Mouse (Mus musculus) NIH3T3 (cell line): ENCODE data around the gene Abhd12b.
"Not testable (repeated sequence)": the region's sequence is repeated elsewhere in the genome, so short reads cannot be mapped to it uniquely, and the experiment has no call there.

Experiments
- DNase-seq: peaks from one replicate; pipeline ENCODE4 v3.0.0-alpha.2; 2012; ENCODE audit warnings: low read depth

Abhd12b gene

DNA sequence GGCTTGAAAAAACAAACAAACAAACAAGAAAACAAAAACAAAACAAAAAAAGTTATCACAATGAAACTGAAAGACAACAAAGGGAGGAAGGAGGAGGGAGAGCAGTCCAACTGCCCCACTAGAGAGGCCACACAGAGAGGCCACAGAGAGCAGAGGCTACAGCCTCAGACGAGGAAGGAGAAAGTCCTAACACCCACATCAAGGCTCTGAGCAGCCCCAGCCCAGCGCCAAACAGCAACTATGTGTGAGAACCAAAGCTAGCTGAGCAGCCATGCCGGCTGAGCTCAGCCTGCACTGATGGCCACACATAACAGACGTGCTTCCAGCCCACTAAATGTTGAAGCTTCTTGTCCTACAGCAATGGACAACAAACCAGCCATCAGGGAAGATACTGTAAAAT, 14.1 kb upstream of the Abhd12b start:
- no peak for DNase-seq

DNA sequence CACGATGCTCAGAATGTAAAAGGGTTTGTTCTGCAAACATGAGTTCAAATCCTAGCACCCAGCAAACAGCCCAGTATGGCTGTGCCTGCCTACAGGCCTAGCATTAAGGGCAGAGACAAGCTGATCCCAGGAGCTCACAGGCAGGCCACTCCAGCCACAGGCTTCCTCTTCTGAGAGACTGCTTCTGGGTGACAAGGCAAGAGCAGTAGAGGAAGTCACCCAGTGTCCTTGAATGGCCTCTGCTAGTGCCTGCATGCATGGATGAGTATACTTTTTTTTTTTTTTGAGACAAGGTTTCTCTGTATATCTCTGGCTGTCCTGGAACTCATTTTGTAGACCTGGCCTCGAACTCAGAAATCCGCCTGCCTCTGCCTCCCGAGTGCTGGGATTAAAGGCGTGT, 13.4 kb upstream of the Abhd12b start:
- DNase-seq = no peak

GRCm38 (mm10) chr12:70140993-70141576, 12.9 kb upstream of the Abhd12b start:
- DNase-seq = no peak

GRCm38 (mm10) chr12:70144106-70144587, 9.8 kb upstream of the Abhd12b start:
- not testable (repeated sequence) for DNase-seq

DNA sequence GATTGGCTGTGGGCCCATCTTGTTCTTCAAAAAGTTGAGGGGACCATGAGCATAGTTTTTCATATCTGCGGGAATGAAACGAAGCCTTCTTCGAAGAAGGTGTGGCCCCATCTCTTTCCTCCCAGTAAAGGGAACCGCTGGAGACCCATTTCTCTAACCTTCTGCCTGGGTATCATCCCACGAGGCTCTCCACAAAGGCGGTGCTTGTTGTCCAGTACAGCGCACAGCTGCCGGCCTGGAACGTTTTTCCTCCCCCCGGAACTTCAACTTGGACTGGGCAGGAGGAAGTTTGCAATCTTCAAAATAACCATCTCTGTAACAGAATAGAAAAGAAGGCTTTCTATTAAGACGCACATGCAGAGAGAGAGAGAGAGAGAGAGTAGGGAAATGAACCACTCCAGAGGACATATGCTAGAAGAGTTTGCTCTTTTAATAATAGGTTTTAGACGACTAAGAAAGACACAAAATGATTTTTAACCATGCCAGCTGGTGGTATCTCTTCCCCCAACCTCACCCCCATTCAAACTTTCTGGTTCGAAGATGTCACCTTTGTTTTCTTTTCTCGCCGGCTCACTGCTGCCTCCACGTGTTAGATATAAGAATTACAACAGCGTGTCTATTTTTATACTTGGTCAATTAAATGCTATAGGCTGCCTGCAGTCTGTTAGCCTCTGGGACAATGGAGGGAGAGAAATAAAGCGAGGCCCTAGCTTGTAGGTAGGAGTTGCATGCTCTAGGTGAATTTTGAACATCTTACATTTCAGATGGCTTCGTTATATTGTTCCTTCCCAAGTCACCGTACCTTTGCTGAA, 9.1 kb upstream of the Abhd12b start:
- DNase-seq = peak; percentile 85

GRCm38 (mm10) chr12:70145586-70145985, 8.4 kb upstream of the Abhd12b start:
- DNase-seq = no peak

DNA sequence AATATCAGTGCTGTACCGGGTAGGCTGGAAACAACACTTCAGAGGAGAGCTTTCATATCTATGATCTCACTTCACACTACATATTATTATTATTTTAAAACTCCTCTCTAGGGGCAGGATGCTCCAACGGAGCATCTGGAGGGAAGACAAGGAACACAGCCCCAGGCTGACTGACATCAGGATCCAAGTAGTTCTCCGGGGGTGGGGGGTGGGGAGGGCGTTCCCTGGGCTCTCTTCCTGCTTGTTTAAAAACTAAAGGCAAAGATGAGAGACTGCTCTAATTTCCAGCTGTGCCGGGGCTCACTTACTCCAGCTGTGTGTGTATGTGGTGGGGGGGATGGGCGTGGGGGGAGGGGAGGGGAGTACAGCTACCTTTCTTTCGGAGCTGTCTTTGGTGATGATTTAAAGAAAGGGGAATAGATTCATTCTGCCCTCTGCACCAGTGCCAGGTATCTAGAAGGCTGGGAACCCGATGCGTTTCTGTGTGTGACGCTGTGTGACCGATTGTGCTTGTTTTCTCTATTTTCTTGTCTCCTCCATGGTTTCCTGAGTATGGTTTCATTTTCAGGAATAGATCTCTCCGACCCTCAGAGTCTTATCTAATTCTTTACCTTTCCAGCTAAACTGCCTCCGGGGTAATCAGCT, 5.8 kb upstream of the Abhd12b start:
- DNase-seq = peak; percentile 41

DNA sequence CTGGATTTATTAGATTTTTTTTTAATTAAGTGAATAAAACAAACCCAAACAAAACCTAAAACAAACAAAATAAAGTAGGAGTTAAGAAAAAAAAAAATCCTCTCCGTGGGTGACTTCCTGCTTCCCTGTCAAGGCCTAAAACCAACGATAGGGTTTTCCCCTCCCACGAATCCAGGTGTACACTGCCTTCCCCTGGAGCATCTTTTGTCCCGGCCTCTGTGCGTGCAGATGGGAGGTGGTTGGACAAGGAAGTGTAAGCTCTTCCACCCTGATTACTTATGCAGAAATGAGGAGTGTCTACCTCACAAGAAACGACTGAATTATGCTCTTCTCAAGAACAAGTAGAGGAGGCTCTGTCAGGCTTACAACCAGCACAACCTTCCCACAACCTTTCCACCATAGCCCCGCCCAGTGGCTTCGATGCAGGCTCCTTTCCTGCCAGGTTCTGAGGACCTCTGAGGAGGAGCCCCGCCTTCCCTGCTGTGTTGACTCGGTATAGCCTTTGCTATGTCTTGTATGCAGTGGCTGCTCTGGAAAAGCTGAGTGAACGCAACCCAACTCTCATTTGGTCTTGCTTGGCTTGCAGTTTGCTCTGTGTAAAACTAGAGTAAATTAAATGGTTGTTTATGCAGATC, 5.2 kb upstream of the Abhd12b start:
- peak; percentile 13 for DNase-seq

GRCm38 (mm10) chr12:70156222-70156621, 2.3 kb downstream of the Abhd12b start:
- DNase-seq = peak; percentile 13

DNA sequence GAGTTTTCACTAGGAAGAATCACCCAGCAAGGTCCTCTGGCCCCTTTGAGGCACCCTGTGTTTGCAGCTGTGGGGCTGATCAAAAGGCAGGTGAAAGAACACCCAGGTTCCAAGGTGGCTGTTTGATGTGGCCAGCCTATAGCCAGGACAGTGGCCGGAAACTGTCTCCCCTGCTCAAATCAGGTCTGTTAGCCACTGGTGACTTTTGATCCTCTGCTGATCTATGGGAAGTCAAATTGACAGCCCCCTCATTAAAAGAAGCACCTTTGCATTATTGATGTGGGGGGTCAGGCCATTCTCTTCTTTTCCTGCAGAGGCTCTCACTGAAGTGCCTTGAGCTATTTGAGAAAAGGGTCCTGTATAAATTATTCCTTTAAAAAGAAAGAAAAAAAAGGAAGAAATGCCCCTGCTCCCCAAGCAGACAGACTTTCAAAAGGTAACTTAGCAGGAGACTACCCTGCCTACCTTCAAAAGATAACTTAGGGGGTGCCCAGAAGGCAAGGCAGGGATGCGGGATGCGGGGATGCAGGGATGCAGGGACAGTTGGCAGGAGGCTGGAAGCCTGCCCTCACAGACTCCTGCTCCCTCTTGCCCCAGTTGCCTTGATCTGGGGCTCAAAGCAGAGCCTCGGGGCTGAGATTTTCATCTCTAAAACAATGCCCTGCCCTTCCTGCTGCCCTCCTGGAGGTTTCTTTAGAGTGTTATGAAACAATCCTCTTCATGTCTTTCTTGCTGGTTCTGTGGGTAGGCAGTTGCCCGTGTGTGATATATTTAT, 3.5 kb downstream of the Abhd12b start:
- DNase-seq = no peak

- DNase-seq = peak; percentile 9
Observed at GRCm38 (mm10) chr12:70161057-70161456, 7.1 kb downstream of the Abhd12b start.

- DNase-seq = no peak
Observed at GRCm38 (mm10) chr12:70164741-70165140, 10.8 kb downstream of the Abhd12b start.

DNA sequence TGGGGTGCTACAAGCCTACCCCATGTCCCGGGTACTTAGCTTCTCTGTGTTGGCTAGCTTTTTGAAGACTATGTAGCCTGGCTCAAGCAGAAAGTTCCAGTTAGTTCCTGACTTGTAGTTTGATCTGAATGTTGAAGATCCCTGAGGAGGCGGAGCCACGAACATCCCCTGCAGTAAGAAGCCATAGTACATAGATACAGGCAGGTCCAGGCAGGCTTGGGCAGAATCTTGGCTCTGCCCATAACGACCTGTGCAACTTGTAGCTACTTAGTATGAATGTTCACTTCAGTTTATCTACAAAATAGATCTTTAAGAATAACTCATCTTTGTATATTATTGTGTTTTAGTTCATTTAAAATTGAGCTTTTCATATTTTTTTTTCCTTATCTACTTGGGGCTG, 14.0 kb downstream of the Abhd12b start:
- no peak for DNase-seq

DNA sequence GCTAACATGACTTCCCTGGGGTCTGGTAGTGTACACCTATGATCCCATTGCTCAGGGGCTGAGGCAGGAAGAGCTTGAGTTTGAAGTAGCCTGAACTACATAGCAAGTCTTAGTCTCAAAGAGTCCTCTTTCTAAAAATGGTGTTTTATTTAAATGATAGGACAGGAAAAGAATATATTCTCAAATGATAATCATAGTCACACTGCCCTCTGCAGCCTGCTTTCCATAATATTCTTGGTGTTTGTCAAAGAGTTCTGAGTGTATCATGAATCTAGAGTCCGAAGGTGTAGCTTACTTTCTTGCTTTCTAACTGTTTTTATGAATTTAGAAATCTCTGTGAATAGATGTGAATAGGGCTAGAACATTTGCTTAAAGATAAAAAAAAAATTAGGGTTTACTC, 16.0 kb downstream of the Abhd12b start:
- DNase-seq = peak; percentile 38

GRCm38 (mm10) chr12:70183507-70183906, 29.6 kb downstream of the Abhd12b start:
- DNase-seq = not testable (repeated sequence)

GRCm38 (mm10) chr12:70184173-70184783, 30.3 kb downstream of the Abhd12b start:
- no peak for DNase-seq

DNA sequence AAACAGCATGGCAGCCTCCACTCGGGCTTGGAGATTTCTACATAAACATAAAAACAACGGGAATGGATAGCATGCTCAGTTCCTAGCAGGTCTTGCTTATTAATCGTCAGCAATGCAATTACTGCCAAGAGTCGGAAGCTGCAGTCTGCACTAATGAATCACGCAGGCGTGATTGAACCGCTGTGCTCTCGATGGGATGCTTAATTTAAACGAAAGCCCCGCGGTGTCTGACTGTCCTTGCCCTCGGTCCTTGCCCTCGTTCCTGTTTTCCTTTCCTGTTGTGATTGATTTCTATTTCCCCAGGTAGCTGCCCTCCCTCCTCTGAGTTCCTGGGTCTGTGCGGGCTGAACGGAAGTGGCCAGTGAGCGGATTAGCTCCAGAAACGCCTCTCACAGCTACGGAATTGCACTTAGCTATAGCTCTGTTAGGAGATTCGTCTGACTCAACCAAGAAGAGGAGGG, 38.4 kb downstream of the Abhd12b start:
- DNase-seq = no peak

DNA sequence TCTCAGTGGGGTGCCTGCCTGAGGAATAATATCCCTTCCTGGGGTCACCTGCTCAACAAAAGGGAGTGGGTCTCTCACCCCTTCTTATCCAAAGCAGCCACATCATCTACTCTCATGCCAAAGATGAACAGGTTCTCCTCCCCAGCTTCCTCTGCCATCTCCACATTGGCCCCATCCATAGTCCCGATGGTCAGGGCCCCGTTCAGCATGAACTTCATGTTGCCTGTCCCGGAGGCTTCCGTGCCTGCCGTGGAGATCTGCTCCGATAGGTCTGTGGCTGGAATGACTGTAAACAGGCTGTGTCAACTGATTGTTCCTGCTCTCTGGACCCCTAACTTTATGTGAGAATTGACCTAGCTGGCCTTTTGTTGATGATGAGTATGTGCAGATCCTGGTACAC, 41.5 kb downstream of the Abhd12b start:
- no peak for DNase-seq

GRCm38 (mm10) chr12:70196341-70196740, 42.4 kb downstream of the Abhd12b start:
- DNase-seq = no peak

- DNase-seq = no peak
Observed at GRCm38 (mm10) chr12:70201926-70202529, 48.1 kb downstream of the Abhd12b start.

DNA sequence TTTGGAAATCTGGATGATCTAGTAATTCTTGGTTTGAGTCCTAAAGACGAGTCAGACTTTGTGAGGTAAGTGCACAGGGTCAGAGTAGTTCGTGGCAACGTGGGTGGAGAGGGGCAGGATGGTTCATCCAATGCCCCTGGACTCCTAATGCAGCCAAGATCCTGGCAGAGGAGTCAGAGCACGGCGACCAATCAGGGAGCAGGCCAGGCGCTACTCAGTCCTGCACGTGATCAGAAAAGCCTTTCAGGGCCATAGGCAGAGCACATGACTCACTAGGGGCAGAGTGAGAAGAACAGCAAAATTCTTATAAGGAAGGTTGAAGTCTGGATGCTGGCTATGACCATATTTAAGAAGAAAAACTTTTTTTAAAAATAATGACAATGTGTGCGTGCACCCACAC, 50.5 kb downstream of the Abhd12b start:
- peak; percentile 46 for DNase-seq
